13 mouse cellular contexts compared by ENCODE assay signal in genomic region chr14:7954071-7954471, GRCm38 (mm10). TPM values are rescaled to one million over a fixed set of nuclear protein-coding genes. Genes with fewer than 3 reads are reported as not detected.
DNase-seq lines count a peak whose midpoint lies in the region; ATAC-seq lines count a peak whose summit lies in the region.
"Had no signal": no experiment of that assay in that cellular context is flagged by ENCODE, and none has a peak within 500 bp of the region (broad histone marks: within the 10 kb centered on the region; RNA-seq: fewer than 3 reads in every experiment).

No protein-coding gene starts in this region.

- DNase-seq in heart, adult 11 months = peak; percentile 94
- peak; percentile 63 for DNase-seq in 3134 (ENCODE audit: extremely low read depth, insufficient read length, low spot score)
- DNase-seq in embryonic facial prominence, embryonic 14.5 days (ENCODE audit: low spot score) = peak; percentile 80
- DNase-seq in large intestine, adult 2 months (ENCODE audit: low read depth, low spot score) = peak; percentile 70
- no peak for DNase-seq in adrenal gland, postnatal 14 days
- no peak for DNase-seq in spleen, postnatal 10 days (ENCODE audit: low spot score in 2 of 2)
- no peak for DNase-seq in spleen, postnatal 36 days (ENCODE audit: low spot score in 2 of 2)
- DNase-seq: adrenal gland, adult 8-10 months; right cerebral cortex, postnatal 4 days had no signal

- H3K27me3 ChIP-seq in heart, embryonic 11.5 days (ENCODE audit: control insufficient read depth, insufficient read depth, low read length) = no peaks in the 10 kb centered on the region
- no peaks in the 10 kb centered on the region for H3K27me3 ChIP-seq in embryonic facial prominence, embryonic 14.5 days (replicated peaks; ENCODE audit: control insufficient read depth, insufficient read depth, low read length)

- WGBS in heart, embryonic 11.5 days (ENCODE audit: insufficient replicate concordance) = 37% methylated on average over 6 of the region's 6 CpGs
- 40% methylated on average over 6 of the region's 6 CpGs for WGBS in embryonic facial prominence, embryonic 14.5 days
- WGBS in large intestine, adult 2 months = 18% methylated on average over 6 of the region's 6 CpGs

- H3K9ac ChIP-seq in heart, embryonic 11.5 days (ENCODE audit: low read depth, low read length) = no peak overlapping the region
- no peak overlapping the region for H3K9ac ChIP-seq in embryonic facial prominence, embryonic 14.5 days (ENCODE audit: low read depth, low read length)

- no peak overlapping the region for H3K27ac ChIP-seq in heart, embryonic 11.5 days (ENCODE audit: low read depth, low read length)
- H3K27ac ChIP-seq in embryonic facial prominence, embryonic 14.5 days (replicated peaks; ENCODE audit: low read depth, low read length) = peak overlapping the region; percentile 59; the same call in 1 of the 2 replicates

- H3K4me2 ChIP-seq in heart, embryonic 11.5 days = no peak overlapping the region
- no peak overlapping the region for H3K4me2 ChIP-seq in embryonic facial prominence, embryonic 14.5 days (ENCODE audit: low read depth, low read length)

- 0 out of 2 replicates have a peak, but pooled peaks cover 3% of the 10 kb centered on the region for H3K36me3 ChIP-seq in heart, embryonic 11.5 days (ENCODE audit: control insufficient read depth, insufficient read depth, low read length)
- H3K36me3 ChIP-seq in embryonic facial prominence, embryonic 14.5 days (ENCODE audit: control insufficient read depth, insufficient read depth, low read length) = peaks cover 24% of the 10 kb centered on the region

- H3K9me3 ChIP-seq in heart, embryonic 11.5 days (replicated peaks; ENCODE audit: control insufficient read depth, low read length) = no peaks in the 10 kb centered on the region
- H3K9me3 ChIP-seq in embryonic facial prominence, embryonic 14.5 days (ENCODE audit: control insufficient read depth, low read length) = no peaks in the 10 kb centered on the region

- no peak overlapping the region for H3K4me3 ChIP-seq in heart, embryonic 11.5 days (ENCODE audit: low read depth, low read length)
- H3K4me3 ChIP-seq in embryonic facial prominence, embryonic 14.5 days (ENCODE audit: low read depth, low read length) = no peak overlapping the region

- ATAC-seq in heart, embryonic 11.5 days (replicated peaks; ENCODE audit: insufficient number of reproducible peaks, low FRiP score, low TSS enrichment) = no peak
- ATAC-seq in embryonic facial prominence, embryonic 14.5 days (ENCODE audit: low read depth) = peak; percentile 30

- H3K4me1 ChIP-seq in heart, embryonic 11.5 days (ENCODE audit: control insufficient read depth, insufficient read depth, low read length) = peaks cover 23% of the 10 kb centered on the region
- H3K4me1 ChIP-seq in embryonic facial prominence, embryonic 14.5 days (ENCODE audit: control insufficient read depth, insufficient read depth, low read length) = no peaks in the 10 kb centered on the region

RNA-seq across cellular contexts. Expression of gene Gm45521, which starts 3.0 kb away (rescaled TPM):
- polyA plus RNA-seq in heart, embryonic 11.5 days (2014; fragmentation: Nextera tagmentation; extraction: Ambion mirVana) = 0.33 TPM in 1 of 2 replicates, not detected in the other
- not detected in 2 replicates for polyA plus RNA-seq in embryonic facial prominence, embryonic 14.5 days (2014; fragmentation: Nextera tagmentation; extraction: Ambion mirVana)
- not detected in 2 replicates for polyA plus RNA-seq in large intestine, adult 2 months (2012; rRNA removed)
- not detected in 2 replicates for total RNA-seq in adrenal gland, postnatal 14 days (2021)
- total RNA-seq: adrenal gland, adult 8-10 months; heart, postnatal 10 days; left cerebral cortex, postnatal 36 days; monocyte, adult 5-6 weeks had no signal

RNA-seq across cellular contexts. Expression of gene Dnase1l3, which starts 40.3 kb away (rescaled TPM):
- polyA plus RNA-seq in heart, embryonic 11.5 days (2014; fragmentation: Nextera tagmentation; extraction: Ambion mirVana) = 0.06 TPM in 1 of 2 replicates, not detected in the other
- polyA plus RNA-seq in embryonic facial prominence, embryonic 14.5 days (2014; fragmentation: Nextera tagmentation; extraction: Ambion mirVana) = 0.62 and 0.89 TPM in 2 replicates
- 14.3 and 17.3 TPM in 2 replicates for polyA plus RNA-seq in large intestine, adult 2 months (2012; rRNA removed)
- total RNA-seq in adrenal gland, postnatal 14 days (2021) = 2.6 and 3.9 TPM in 2 replicates
- total RNA-seq: heart, postnatal 10 days; left cerebral cortex, postnatal 36 days had no signal

RNA-seq across cellular contexts. Expression of gene Abhd6, which starts 48.6 kb away (rescaled TPM):
- 9.4 and 10.2 TPM in 2 replicates for polyA plus RNA-seq in heart, embryonic 11.5 days (2014; fragmentation: Nextera tagmentation; extraction: Ambion mirVana)
- 20.0 and 20.3 TPM in 2 replicates for polyA plus RNA-seq in embryonic facial prominence, embryonic 14.5 days (2014; fragmentation: Nextera tagmentation; extraction: Ambion mirVana)
- polyA plus RNA-seq in large intestine, adult 2 months (2012; rRNA removed) = 51.6 and 93.8 TPM in 2 replicates
- total RNA-seq in adrenal gland, postnatal 14 days (2021) = 41.8 and 45.9 TPM in 2 replicates

Comparison
In these comparisons a context has a peak if more than half of its experiments do, and no peak if none do; other contexts are left out.
1. DNase-seq: peak in heart, adult 11 months (single experiment), 3134 (single experiment), embryonic facial prominence, embryonic 14.5 days (single experiment) and large intestine, adult 2 months (single experiment); none in adrenal gland, postnatal 14 days (single experiment), spleen, postnatal 10 days (0 of 2) and spleen, postnatal 36 days (0 of 2).